Mouse (Mus musculus) brown adipose tissue, adult 24 weeks (tissue): Measurements from ENCODE around the gene Chil1. TPM values are rescaled to one million over a fixed set of nuclear protein-coding genes. Genes with fewer than 3 reads are reported as not detected.

Source experiments
- H3K27ac ChIP-seq: fragments of 200-500 bp; replicated peaks from 2 replicates; pipeline ENCODE4 v1.5.1; 2012; ENCODE audit warnings: low read depth, mild to moderate bottlenecking, low read length
- H3K4me1 ChIP-seq: fragments of 200-500 bp; 2 replicates; pipeline ENCODE4 v1.6.1; 2012; ENCODE audit warnings: low read length, mixed read lengths; ENCODE audit not compliant: control insufficient read depth, insufficient read depth, insufficient read length
- H3K4me3 ChIP-seq: fragments of 200-500 bp; 2 replicates; pipeline ENCODE4 v1.5.1; 2012; ENCODE audit warnings: low read depth, mild to moderate bottlenecking, low read length, moderate library complexity; ENCODE audit not compliant: insufficient read depth
- polyA plus RNA-seq: library from polyadenylated mRNA; stranded (reverse); fragments of >200 nt; gene quantifications from 2 replicates; pipeline ENCODE4 v1.2.4, GENCODE M21; 2012; ENCODE audit not compliant: missing spikeins, insufficient read depth, insufficient read length

The Chil1 gene
- polyA plus RNA-seq, 1 experiment, result not detected

- Histone ChIP-seq H3K4me1 (no peaks in the 10 kb centered on the region), H3K4me3 (no peak overlapping the region), H3K27ac (no peak overlapping the region)
These were observed 18.5 kb upstream of the Chil1 start for GRCm38 (mm10) chr1:134163476-134163875.

GRCm38 (mm10) chr1:134164454-134164853, 17.5 kb upstream of the Chil1 start:
- no peaks in the 10 kb centered on the region for H3K4me1 ChIP-seq
- H3K4me3 ChIP-seq, result no peak overlapping the region
- H3K27ac ChIP-seq, result no peak overlapping the region

- Histone ChIP-seq H3K4me1 (no peaks in the 10 kb centered on the region), H3K4me3 (no peak overlapping the region), H3K27ac (no peak overlapping the region)
These were observed 15.4 kb upstream of the Chil1 start for GRCm38 (mm10) chr1:134166547-134166946.

- Histone ChIP-seq H3K4me1 (no peaks in the 10 kb centered on the region), H3K27ac (no peak overlapping the region), H3K4me3 (no peak overlapping the region)
These were observed 14.3 kb upstream of the Chil1 start for GRCm38 (mm10) chr1:134167416-134168305.

GRCm38 (mm10) chr1:134168567-134168966, 13.4 kb upstream of the Chil1 start:
- no peak overlapping the region for H3K4me3 ChIP-seq
- no peak overlapping the region for H3K27ac ChIP-seq
- no peaks in the 10 kb centered on the region for H3K4me1 ChIP-seq

GRCm38 (mm10) chr1:134168985-134169697, 12.8 kb upstream of the Chil1 start:
- Histone ChIP-seq H3K27ac (no peak overlapping the region), H3K4me3 (no peak overlapping the region), H3K4me1 (no peaks in the 10 kb centered on the region)

- Histone ChIP-seq H3K4me3 (no peak overlapping the region), H3K27ac (no peak overlapping the region), H3K4me1 (no peaks in the 10 kb centered on the region)
These were observed 8.9 kb upstream of the Chil1 start for GRCm38 (mm10) chr1:134173081-134173480.

GRCm38 (mm10) chr1:134177976-134178375, 4.0 kb upstream of the Chil1 start:
- no peak overlapping the region for H3K27ac ChIP-seq

GRCm38 (mm10) chr1:134184089-134184488, 2.1 kb downstream of the Chil1 start:
- Histone ChIP-seq H3K4me1 (no peaks in the 10 kb centered on the region), H3K4me3 (no peak overlapping the region), H3K27ac (no peak overlapping the region)

More at GRCm38 (mm10) chr1:134177976-134178375, 4.0 kb upstream of the Chil1 start:
- no peaks in the 10 kb centered on the region for H3K4me1 ChIP-seq
- no peak overlapping the region for H3K4me3 ChIP-seq

- no peak overlapping the region for H3K27ac ChIP-seq
- no peaks in the 10 kb centered on the region for H3K4me1 ChIP-seq
- H3K4me3 ChIP-seq, result no peak overlapping the region
These were observed 6.2 kb downstream of the Chil1 start for GRCm38 (mm10) chr1:134188217-134188616.

- no peaks in the 10 kb centered on the region for H3K4me1 ChIP-seq
- H3K4me3 ChIP-seq, result no peak overlapping the region
- H3K27ac ChIP-seq, result no peak overlapping the region
These were observed 7.2 kb downstream of the Chil1 start for GRCm38 (mm10) chr1:134188989-134189729.

GRCm38 (mm10) chr1:134191192-134191591, 9.2 kb downstream of the Chil1 start:
- Histone ChIP-seq H3K27ac (no peak overlapping the region), H3K4me3 (no peak overlapping the region), H3K4me1 (peaks cover 2% of the 10 kb centered on the region; the same call in 1 of the 2 replicates)

GRCm38 (mm10) chr1:134192024-134192423, 10.0 kb downstream of the Chil1 start:
- H3K4me1 ChIP-seq, result peaks cover 3% of the 10 kb centered on the region; the same call in 1 of the 2 replicates
- H3K27ac ChIP-seq, result no peak overlapping the region
- H3K4me3 ChIP-seq, result no peak overlapping the region

GRCm38 (mm10) chr1:134193126-134193525, 11.2 kb downstream of the Chil1 start, which contains the start of gene Mybph:
Gene Mybph, plus strand, starts transcription at chr1:134193448.
- Histone ChIP-seq H3K27ac (no peak within 1 kb of the TSS), H3K4me3 (no peak within 1 kb of the TSS), H3K4me1 (peaks cover 3% of the 10 kb centered on the region; the same call in 1 of the 2 replicates)

- Histone ChIP-seq H3K4me3 (no peak overlapping the region), H3K27ac (no peak overlapping the region), H3K4me1 (peaks cover 3% of the 10 kb centered on the region; the same call in 1 of the 2 replicates)
These were observed 11.8 kb downstream of the Chil1 start for GRCm38 (mm10) chr1:134193674-134194197.
